Mouse (Mus musculus) layer of hippocampus, postnatal 25 days (tissue): ENCODE measurements around the gene Vax1. TPM values are rescaled to one million over a fixed set of nuclear protein-coding genes. Genes with fewer than 3 reads are reported as not detected.

Experiments
- total RNA-seq, 2 experiments: library from RNA; stranded (reverse); gene quantifications; 2 replicates each; pipeline ENCODE4 v1.2.3; 2021

Gene Vax1
- total RNA-seq, 2 experiments from 2014 or later: 0.85 to 1.3 TPM

Other genes with a start within 250 kb of the Vax1 start
- 1 to 10 TPM; 1.2 to 1.5 TPM for gene Eno4, start 226.6 kb downstream of the Vax1 start, total RNA-seq
- gene Hspa12a, start 226.4 kb downstream of the Vax1 start, total RNA-seq: 100 to 1,000 TPM; 236 to 241 TPM
- gene Shtn1, start 94.0 kb downstream of the Vax1 start, total RNA-seq: 10 to 100 TPM; 18.7 to 25.4 TPM
- not detected for gene Kcnk18, start 49.2 kb upstream of the Vax1 start, total RNA-seq
- 1 to 10 TPM; 1.5 to 1.8 TPM for gene Slc18a2, start 90.8 kb upstream of the Vax1 start, total RNA-seq
- gene Rps12-ps3, start 152.2 kb upstream of the Vax1 start, total RNA-seq: 100 to 1,000 TPM; 242 to 276 TPM
- gene Pdzd8, start 175.7 kb upstream of the Vax1 start, total RNA-seq: 10 to 100 TPM; 50.0 to 52.6 TPM